ENCODE assay signal across 9 mouse cellular contexts in the genomic region with DNA sequence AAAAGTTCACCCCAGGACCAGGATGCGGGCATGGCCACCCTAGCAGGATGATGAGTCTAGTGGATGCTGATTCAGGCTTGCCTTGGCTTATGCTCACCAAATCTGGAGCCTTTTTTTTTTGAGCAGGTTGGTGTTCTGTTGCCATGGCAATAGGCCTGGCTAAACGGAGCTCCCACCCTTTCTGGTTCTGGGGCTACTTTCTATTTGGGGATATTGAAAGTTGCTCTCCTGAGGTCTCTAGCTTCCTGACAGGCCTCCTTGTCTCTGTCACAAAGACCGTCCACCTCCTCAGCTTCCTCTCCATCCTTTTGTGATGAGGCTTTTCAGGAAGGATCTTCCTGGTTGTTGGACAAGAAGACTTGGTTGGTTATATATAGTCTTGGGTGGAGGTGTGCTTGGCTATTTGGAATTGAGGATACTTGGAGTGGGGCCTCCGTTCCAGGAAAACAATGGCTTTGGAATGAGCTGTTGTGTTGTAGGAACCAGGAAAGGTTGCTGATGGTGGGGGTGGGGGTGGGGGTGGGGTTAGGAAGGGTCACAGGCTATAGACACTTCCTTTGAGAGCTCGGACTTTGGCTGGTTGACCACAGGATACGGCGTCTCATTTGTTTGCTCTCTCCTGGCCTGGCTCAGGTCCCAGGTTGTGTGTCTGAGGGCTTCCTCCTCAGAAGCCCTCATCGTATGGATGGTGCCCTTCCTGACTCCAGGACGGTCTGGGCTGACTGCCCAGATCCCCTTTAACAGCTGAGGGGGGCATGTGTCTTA. TPM values are rescaled to one million over a fixed set of nuclear protein-coding genes. Genes with fewer than 3 reads are reported as not detected.
DNase-seq lines count a peak whose midpoint lies in the region; ATAC-seq and TF ChIP-seq lines count a peak whose summit lies in the region.
"Had no signal": no experiment of that assay in that cellular context is flagged by ENCODE, and none has a peak within 500 bp of the region (broad histone marks: within the 10 kb centered on the region; RNA-seq: fewer than 3 reads in every experiment).

No protein-coding gene starts in this region.

- no peak for TF ChIP-seq CTCF in cerebellum, adult 2 months (IDR thresholded peaks at IDR 0.05; ENCODE audit: borderline replicate concordance, insufficient read depth, low read depth, low read length)

- no peak overlapping the region for H3K27ac ChIP-seq in cerebellum, adult 2 months (ENCODE audit: insufficient read depth, low read length)
- peak overlapping the region; percentile 14; the same call in 1 of the 2 replicates for H3K27ac ChIP-seq in embryonic facial prominence, embryonic 12.5 days
- H3K27ac ChIP-seq in hindbrain, embryonic 10.5 days, result peak overlapping the region; percentile 99

- H3K9ac ChIP-seq in embryonic facial prominence, embryonic 12.5 days, result no peak overlapping the region

- no peak for ATAC-seq in embryonic facial prominence, embryonic 12.5 days (ENCODE audit: insufficient number of reproducible peaks, insufficient read depth, low FRiP score, low TSS enrichment)
- no peak for ATAC-seq in monocyte, adult 5-6 weeks (replicated peaks; ENCODE audit: insufficient number of reproducible peaks, low FRiP score, low TSS enrichment, poor library complexity, severe bottlenecking)

- peaks cover 17% of the 10 kb centered on the region for H3K4me1 ChIP-seq in cerebellum, adult 2 months (ENCODE audit: control insufficient read depth, insufficient read depth, low read length)
- peaks cover 34% of the 10 kb centered on the region for H3K4me1 ChIP-seq in embryonic facial prominence, embryonic 12.5 days
- H3K4me1 ChIP-seq in hindbrain, embryonic 10.5 days (replicated peaks), result peaks cover 54% of the 10 kb centered on the region

- no peaks in the 10 kb centered on the region for H3K9me3 ChIP-seq in embryonic facial prominence, embryonic 12.5 days
- H3K9me3 ChIP-seq in hindbrain, embryonic 10.5 days, result no peaks in the 10 kb centered on the region

- peak overlapping the region; percentile 94 for H3K4me2 ChIP-seq in embryonic facial prominence, embryonic 12.5 days (replicated peaks)

- 31% methylated on average over 9 of the region's 9 CpGs for WGBS in cerebellum, adult 2 months
- 47% methylated on average over 9 of the region's 9 CpGs for WGBS in embryonic facial prominence, embryonic 12.5 days
- 44% methylated on average over 9 of the region's 9 CpGs for WGBS in hindbrain, embryonic 10.5 days

- no peaks in the 10 kb centered on the region for H3K36me3 ChIP-seq in embryonic facial prominence, embryonic 12.5 days
- no peaks in the 10 kb centered on the region for H3K36me3 ChIP-seq in hindbrain, embryonic 10.5 days

- no peaks in the 10 kb centered on the region for H3K27me3 ChIP-seq in cerebellum, adult 2 months (ENCODE audit: control insufficient read depth, insufficient read depth, low read length)
- no peaks in the 10 kb centered on the region for H3K27me3 ChIP-seq in embryonic facial prominence, embryonic 12.5 days
- H3K27me3 ChIP-seq in hindbrain, embryonic 10.5 days (ENCODE audit: insufficient read depth, poor library complexity, severe bottlenecking), result peaks cover 15% of the 10 kb centered on the region

- peak overlapping the region; percentile 91 for H3K4me3 ChIP-seq in cerebellum, adult 2 months (replicated peaks; ENCODE audit: insufficient read depth, low read depth, low read length)
- H3K4me3 ChIP-seq in embryonic facial prominence, embryonic 12.5 days, result 0 out of 2 replicates have a peak overlapping the region, but pooled peaks have one; percentile 93
- H3K4me3 ChIP-seq in hindbrain, embryonic 10.5 days, result peak overlapping the region; percentile 98

- TF ChIP-seq POLR2A in cerebellum, adult 2 months (IDR thresholded peaks at IDR 0.05; ENCODE audit: borderline replicate concordance, insufficient read depth, low read length), result no peak

- peak; percentile 34 to 46 for DNase-seq in cerebellum, adult 2 months
- no peak for DNase-seq in cerebellum, postnatal 36 days
- no peak for DNase-seq in hindbrain, embryonic 10.5 days (ENCODE audit: low spot score)
- DNase-seq in layer of hippocampus, adult 9-11 months, result peak; percentile 74
- DNase-seq in lung, postnatal 10 days, result peak; percentile 72
- no peak for DNase-seq in embryo, embryonic 10 days (ENCODE audit: low spot score)

RNA-seq across cellular contexts. Expression of gene Myo18a, which starts 1.8 kb away (rescaled TPM):
- 56.5 and 62.1 TPM in 2 replicates for polyA plus RNA-seq in cerebellum, adult 2 months (2012; rRNA removed)
- polyA plus RNA-seq in embryonic facial prominence, embryonic 12.5 days (2016; fragmentation: Nextera tagmentation; extraction: Ambion mirVana), result 33.2 and 35.0 TPM in 2 replicates
- 29.7 and 32.9 TPM in 2 replicates for polyA plus RNA-seq in hindbrain, embryonic 10.5 days (2016; fragmentation: Nextera tagmentation; extraction: Ambion mirVana)
- 142 to 166 TPM (median 145 TPM) in 3 replicates for total RNA-seq in monocyte, adult 5-6 weeks (2017)

RNA-seq across cellular contexts. Expression of gene Gm10277, which starts 22.7 kb away (rescaled TPM):
- not detected in 2 replicates for polyA plus RNA-seq in cerebellum, adult 2 months (2012; rRNA removed)
- 1.4 and 2.6 TPM in 2 replicates for polyA plus RNA-seq in embryonic facial prominence, embryonic 12.5 days (2016; fragmentation: Nextera tagmentation; extraction: Ambion mirVana)
- 1.5 and 2.0 TPM in 2 replicates for polyA plus RNA-seq in hindbrain, embryonic 10.5 days (2016; fragmentation: Nextera tagmentation; extraction: Ambion mirVana)
- total RNA-seq in monocyte, adult 5-6 weeks (2017), result 0.68 to 1.2 TPM in 2 of 3 replicates, not detected in the other
- polyA plus RNA-seq: spleen, adult 2 months had no signal

RNA-seq across cellular contexts. Expression of gene Cryba1, which starts 39.8 kb away (rescaled TPM):
- not detected in 2 replicates for polyA plus RNA-seq in cerebellum, adult 2 months (2012; rRNA removed)
- polyA plus RNA-seq in embryonic facial prominence, embryonic 12.5 days (2016; fragmentation: Nextera tagmentation; extraction: Ambion mirVana), result 67.0 and 159 TPM in 2 replicates
- 1.6 and 2.2 TPM in 2 replicates for polyA plus RNA-seq in hindbrain, embryonic 10.5 days (2016; fragmentation: Nextera tagmentation; extraction: Ambion mirVana)
- not detected in 3 replicates for total RNA-seq in monocyte, adult 5-6 weeks (2017)
- polyA plus RNA-seq: spleen, adult 2 months had no signal

Comparison
In these comparisons a context has a peak if more than half of its experiments do, and no peak if none do; other contexts are left out.
1. DNase-seq: peak in cerebellum, adult 2 months (2 of 2), layer of hippocampus, adult 9-11 months (single experiment) and lung, postnatal 10 days (single experiment); none in cerebellum, postnatal 36 days (0 of 2), hindbrain, embryonic 10.5 days (single experiment) and embryo, embryonic 10 days (single experiment).
2. RNA of gene Cryba1, which starts 39.8 kb away (polyA plus RNA-seq): 67.0 to 159 TPM in embryonic facial prominence, embryonic 12.5 days; 1.6 to 2.2 TPM in hindbrain, embryonic 10.5 days and not detected in cerebellum, adult 2 months; every median in the first group is over 10 times any median in the second.
3. Peak in every context shown above with its lines, with median percentiles within 50 percentile points of each other: H3K4me3 ChIP-seq.